8 mouse cellular contexts compared by ENCODE assay signal in the genomic region with DNA sequence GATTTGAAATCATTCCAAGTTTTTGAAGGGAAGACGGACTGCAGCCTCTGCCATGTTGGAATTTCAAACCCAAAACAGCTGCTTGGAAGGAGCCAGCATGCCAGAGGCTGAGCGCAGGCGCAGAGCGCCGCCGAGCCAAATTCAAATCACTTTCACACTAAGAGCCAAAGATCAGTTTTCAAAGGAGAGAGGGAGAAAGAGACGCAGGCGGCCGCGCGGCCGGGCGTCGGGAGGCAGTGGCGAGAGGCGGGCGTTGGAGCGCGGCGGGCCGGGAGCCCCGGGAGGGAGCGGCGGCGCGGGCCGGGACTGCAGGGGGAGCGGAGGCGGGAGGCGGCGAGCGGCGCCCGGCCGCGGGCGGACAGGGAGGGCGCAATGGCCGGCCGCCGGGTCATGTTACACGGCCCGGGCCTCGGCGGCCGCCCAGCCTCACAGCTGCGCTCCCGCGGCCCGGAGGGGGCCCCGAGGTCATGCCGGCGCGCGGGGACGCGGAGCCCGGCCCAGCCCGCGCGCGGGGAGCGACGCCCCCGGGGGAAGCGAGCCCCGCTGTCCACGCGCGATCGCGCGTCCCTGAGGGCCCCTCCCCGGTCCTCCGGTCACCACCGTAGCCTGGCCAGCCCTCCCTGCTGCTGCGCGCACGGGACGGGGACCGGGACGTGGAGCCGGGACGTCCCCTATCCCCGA. TPM values are rescaled to one million over a fixed set of nuclear protein-coding genes. Genes with fewer than 3 reads are reported as not detected.
A peak's percentile ranks its signal among the peaks of the same experiment; 100 is the strongest.
DNase-seq lines count a peak whose midpoint lies in the region; ATAC-seq and TF ChIP-seq lines count a peak whose summit lies in the region.

A gene (minus strand): TSS at position 102 of the 681 bp plus-strand sequence.

- peak; percentile 84 for ATAC-seq in hindbrain, embryonic 12.5 days (ENCODE audit: low FRiP score)
- peak; percentile 92 for ATAC-seq in lung, postnatal 0 days
- ATAC-seq in inflammation-experienced regulatory T-cells, adult 6 months, result no peak

- DNase-seq in ZHBTc4 (ENCODE audit: low read depth, low spot score), result peak; percentile 87
- DNase-seq in cerebellum, postnatal 36 days, result peak; percentile 45 to 53
- DNase-seq in frontal cortex, postnatal 36 days (ENCODE audit: low spot score in 2 of 2), result peak; percentile 72 to 77
- DNase-seq in layer of hippocampus, postnatal 36 days, result peak; percentile 48 to 70
- DNase-seq in lung, postnatal 0 days (ENCODE audit: low spot score), result peak; percentile 91
- DNase-seq in right cerebral cortex, adult 18-20 months, result peak; percentile 79

- TF ChIP-seq EP300 in lung, postnatal 0 days (IDR thresholded peaks at IDR 0.05), result no peak

- peak within 1 kb of the TSS; percentile 99 for H3K27ac ChIP-seq in hindbrain, embryonic 12.5 days
- peak within 1 kb of the TSS; percentile 91 for H3K27ac ChIP-seq in lung, postnatal 0 days (ENCODE audit: low read length)

- no peak for TF ChIP-seq CTCF in lung, postnatal 0 days (IDR thresholded peaks at IDR 0.05)

- peak within 1 kb of the TSS; percentile 72 for H3K4me3 ChIP-seq in hindbrain, embryonic 12.5 days
- peak within 1 kb of the TSS; percentile 79 for H3K4me3 ChIP-seq in lung, postnatal 0 days (ENCODE audit: low read depth, low read length)

- H3K36me3 ChIP-seq in hindbrain, embryonic 12.5 days, result no peaks in the 10 kb centered on the region
- no peaks in the 10 kb centered on the region for H3K36me3 ChIP-seq in lung, postnatal 0 days (ENCODE audit: insufficient read depth, low read length)

- no peaks in the 10 kb centered on the region for H3K27me3 ChIP-seq in hindbrain, embryonic 12.5 days
- H3K27me3 ChIP-seq in lung, postnatal 0 days (replicated peaks; ENCODE audit: insufficient read depth, low read length), result no peaks in the 10 kb centered on the region

- H3K4me1 ChIP-seq in hindbrain, embryonic 12.5 days, result peaks cover 20% of the 10 kb centered on the region
- no peaks in the 10 kb centered on the region for H3K4me1 ChIP-seq in lung, postnatal 0 days (ENCODE audit: insufficient read depth, low read depth, low read length)

- no peaks in the 10 kb centered on the region for H3K9me3 ChIP-seq in hindbrain, embryonic 12.5 days (replicated peaks)
- no peaks in the 10 kb centered on the region for H3K9me3 ChIP-seq in lung, postnatal 0 days (ENCODE audit: low read length)

- under 1% methylated on average over 45 of the region's 85 CpGs for WGBS in hindbrain, embryonic 12.5 days
- under 1% methylated on average over 50 of the region's 85 CpGs for WGBS in lung, postnatal 0 days

- H3K4me2 ChIP-seq in hindbrain, embryonic 12.5 days (replicated peaks), result peak within 1 kb of the TSS; percentile 79
- H3K4me2 ChIP-seq in lung, postnatal 0 days (replicated peaks; ENCODE audit: low read depth, low read length), result peak within 1 kb of the TSS; percentile 92

- H3K9ac ChIP-seq in hindbrain, embryonic 12.5 days, result peak within 1 kb of the TSS; percentile 93
- peak within 1 kb of the TSS; percentile 62 for H3K9ac ChIP-seq in lung, postnatal 0 days (replicated peaks; ENCODE audit: low read depth)

RNA-seq across cellular contexts. Expression of the gene that starts here (rescaled TPM):
- 13.3 and 14.5 TPM in 2 replicates for polyA plus RNA-seq in hindbrain, embryonic 12.5 days (2016; fragmentation: Nextera tagmentation; extraction: Ambion mirVana)
- 1 to 10 TPM; 1.0 to 1.8 TPM for total RNA-seq in layer of hippocampus, postnatal 36 days (2021)
- 1.5 and 2.0 TPM in 2 replicates for polyA plus RNA-seq in lung, postnatal 0 days (2015; fragmentation: Nextera tagmentation; extraction: Ambion mirVana)
- under 1 TPM in 1 of 3 experiments, not detected in 2; 0.09 TPM for polyA plus RNA-seq in inflammation-experienced regulatory T-cells, adult 6 months (2017; shearing (Covaris generic))
